Mouse (Mus musculus): ENCODE measurements at regions not wholly inside any gene's neighbourhood (a gene's known extent, or its start where the extent isn't known, plus 50 kb on each side); places are given as distances from the start of the nearest gene placed in this dataset.

DNA sequence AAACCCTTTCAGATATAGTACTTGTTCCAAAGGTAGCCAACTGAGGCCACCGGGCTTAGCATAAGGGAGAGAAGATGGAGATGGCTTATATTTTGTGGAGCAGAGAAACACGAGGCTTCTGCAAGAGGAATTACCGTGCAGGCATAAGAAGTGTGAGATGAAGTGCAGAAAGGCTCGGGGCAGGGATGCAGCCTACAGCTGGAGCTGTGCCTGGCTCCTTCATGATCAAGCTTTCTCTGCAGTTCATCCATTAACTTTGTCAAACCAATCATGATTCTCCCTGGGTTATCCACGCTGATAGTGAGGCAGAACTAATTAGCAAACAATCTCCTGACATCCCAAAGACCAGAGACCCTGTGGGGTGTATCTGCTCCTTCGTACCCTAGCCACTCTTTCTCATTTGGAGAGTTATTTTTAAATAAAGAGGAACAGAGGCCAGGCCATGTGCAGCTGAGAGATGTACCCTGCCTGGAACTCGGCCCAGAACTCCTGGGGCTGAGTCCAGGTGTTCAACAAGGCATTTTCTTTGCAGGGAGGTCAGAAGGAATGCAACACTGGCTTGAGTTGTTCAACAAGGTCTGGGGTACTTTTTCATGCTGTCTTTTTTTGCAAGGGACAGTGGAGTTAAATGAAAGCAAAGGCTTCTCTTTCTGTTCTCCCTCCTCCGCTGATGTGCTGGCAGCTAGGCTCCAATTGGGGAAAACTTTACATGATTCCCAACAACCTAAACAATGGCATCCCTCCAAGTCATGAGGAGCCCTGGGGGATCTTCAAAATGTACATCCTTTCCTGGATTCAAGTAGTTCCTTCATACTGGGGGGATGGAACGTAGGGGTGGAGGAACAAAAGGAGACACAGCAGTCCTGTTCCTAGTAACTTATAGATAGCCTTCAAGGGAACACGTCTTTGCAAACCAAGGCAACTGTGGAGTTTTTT is 610.4 kb upstream of the Fam92a start:
- H3K9ac ChIP-seq = no peak overlapping the region
- no peak overlapping the region for H3K27ac ChIP-seq
- WGBS = 68% methylated on average over 10 of the region's 10 CpGs
- no peaks in the 10 kb centered on the region for H3K4me1 ChIP-seq
- H3K27me3 ChIP-seq = no peaks in the 10 kb centered on the region
- no peak for ATAC-seq (replicated peaks; ENCODE audit: low FRiP score)
- H3K4me2 ChIP-seq = no peak overlapping the region
- H3K9me3 ChIP-seq (replicated peaks) = no peaks in the 10 kb centered on the region
- no peak overlapping the region for H3K4me3 ChIP-seq (replicated peaks)
- no peaks in the 10 kb centered on the region for H3K36me3 ChIP-seq

DNA sequence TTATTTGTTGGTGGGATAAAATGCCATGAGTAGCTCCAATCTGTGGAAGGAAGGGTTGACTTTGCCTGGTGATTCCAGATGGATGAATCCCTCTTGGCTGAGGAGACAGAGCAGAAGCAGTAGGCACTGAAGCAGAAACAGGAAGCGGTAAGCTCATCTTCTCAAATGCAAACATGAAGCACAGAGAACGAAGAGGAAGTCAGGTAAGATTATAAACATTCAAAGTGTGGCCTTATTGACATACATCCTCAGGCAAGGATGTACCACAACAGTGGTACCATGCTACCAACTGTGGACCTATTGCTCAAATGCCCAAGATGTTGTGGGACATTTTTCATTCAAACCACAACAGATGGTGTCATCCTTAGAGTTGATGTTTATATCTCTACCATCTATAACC is 608.4 kb upstream of the Fam92a start:
- Histone ChIP-seq H3K27ac (no peak overlapping the region), H3K4me1 (no peaks in the 10 kb centered on the region)
- WGBS = 81% methylated on average over 2 of the region's 2 CpGs

DNA sequence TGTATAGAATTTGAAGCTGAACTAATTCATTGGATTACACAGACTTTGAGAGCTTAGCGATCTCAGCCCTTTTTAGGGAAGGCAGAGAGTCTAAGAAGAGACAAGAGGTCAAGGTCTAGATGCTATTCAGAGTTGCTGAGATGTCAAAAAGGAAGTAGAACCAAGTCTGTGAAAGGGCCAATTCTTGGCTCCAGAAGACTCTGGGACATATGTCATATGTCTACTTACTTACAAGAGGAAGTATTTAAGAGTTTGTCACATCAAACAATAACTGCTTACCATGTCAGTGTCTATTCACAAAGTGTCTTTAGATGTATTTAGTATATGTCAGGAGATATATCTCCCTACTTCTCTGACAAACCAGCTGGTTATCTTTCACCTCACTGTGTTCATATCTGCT is 607.4 kb upstream of the Fam92a start:
- Histone ChIP-seq H3K9me3 (replicated peaks) (no peaks in the 10 kb centered on the region), H3K27ac (no peak overlapping the region), H3K4me2 (no peak overlapping the region), H3K27me3 (no peaks in the 10 kb centered on the region), H3K9ac (no peak overlapping the region), H3K4me3 (replicated peaks) (no peak overlapping the region), H3K36me3 (no peaks in the 10 kb centered on the region), H3K4me1 (no peaks in the 10 kb centered on the region)
- WGBS = 82% methylated on average over 1 of the region's 1 CpGs
- no peak for ATAC-seq (replicated peaks; ENCODE audit: low FRiP score)

More for the DNA sequence above, 608.4 kb upstream of the Fam92a start:
- Histone ChIP-seq H3K36me3 (no peaks in the 10 kb centered on the region), H3K4me2 (no peak overlapping the region), H3K9ac (no peak overlapping the region), H3K27me3 (no peaks in the 10 kb centered on the region), H3K4me3 (replicated peaks) (no peak overlapping the region), H3K9me3 (replicated peaks) (no peaks in the 10 kb centered on the region)
- no peak for ATAC-seq (replicated peaks; ENCODE audit: low FRiP score)

DNA sequence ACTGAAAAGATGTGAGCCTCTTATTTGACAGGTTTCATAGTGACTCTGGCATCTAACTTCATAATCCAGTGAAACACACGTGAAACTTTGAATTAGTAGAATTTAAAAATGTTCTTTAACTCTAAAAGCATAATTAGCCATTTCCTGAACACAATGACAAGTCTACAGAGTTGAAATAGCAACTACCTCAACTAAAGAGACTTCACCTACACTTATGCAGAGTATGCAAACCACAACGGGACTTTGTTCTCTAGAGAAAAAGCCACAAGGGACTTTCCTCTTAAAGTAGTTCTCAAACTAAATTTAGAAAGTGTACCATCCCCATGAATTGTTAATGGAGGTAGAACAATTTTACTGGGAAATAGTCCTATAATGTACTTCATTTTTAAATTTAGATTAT is 606.3 kb upstream of the Fam92a start:
- Histone ChIP-seq H3K4me1 (no peaks in the 10 kb centered on the region), H3K27ac (no peak overlapping the region), H3K9me3 (replicated peaks) (no peaks in the 10 kb centered on the region), H3K4me3 (replicated peaks) (no peak overlapping the region), H3K4me2 (no peak overlapping the region), H3K27me3 (no peaks in the 10 kb centered on the region), H3K36me3 (no peaks in the 10 kb centered on the region), H3K9ac (no peak overlapping the region)
- ATAC-seq (replicated peaks; ENCODE audit: low FRiP score) = no peak
- WGBS = 80% methylated on average over 2 of the region's 2 CpGs

DNA sequence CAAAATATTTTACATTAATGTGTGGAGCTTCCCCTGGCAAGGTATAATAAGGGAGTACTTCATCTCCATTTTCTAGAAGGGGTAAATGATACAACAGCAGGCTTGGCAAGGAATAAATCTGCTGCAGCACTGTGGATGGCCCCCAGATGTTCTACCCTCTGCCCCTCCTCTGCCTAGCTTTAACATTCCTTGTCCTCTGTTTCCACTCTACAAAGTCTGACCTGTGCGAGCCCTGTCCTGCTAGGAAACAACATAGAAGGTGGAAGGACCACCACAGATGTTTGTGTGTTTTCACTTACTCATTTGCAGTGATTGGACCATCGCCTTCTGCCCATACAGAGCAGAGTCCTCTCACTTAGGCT is 604.4 kb upstream of the Fam92a start:
- H3K4me3 ChIP-seq (replicated peaks) = no peak overlapping the region
- no peak overlapping the region for H3K4me2 ChIP-seq
- H3K36me3 ChIP-seq = no peaks in the 10 kb centered on the region
- no peak overlapping the region for H3K9ac ChIP-seq
- H3K27me3 ChIP-seq = no peaks in the 10 kb centered on the region
- WGBS = 77% methylated on average over 2 of the region's 2 CpGs
- no peak for ATAC-seq (replicated peaks; ENCODE audit: low FRiP score)
- H3K9me3 ChIP-seq (replicated peaks) = no peaks in the 10 kb centered on the region
- no peak overlapping the region for H3K27ac ChIP-seq
- no peaks in the 10 kb centered on the region for H3K4me1 ChIP-seq

DNA sequence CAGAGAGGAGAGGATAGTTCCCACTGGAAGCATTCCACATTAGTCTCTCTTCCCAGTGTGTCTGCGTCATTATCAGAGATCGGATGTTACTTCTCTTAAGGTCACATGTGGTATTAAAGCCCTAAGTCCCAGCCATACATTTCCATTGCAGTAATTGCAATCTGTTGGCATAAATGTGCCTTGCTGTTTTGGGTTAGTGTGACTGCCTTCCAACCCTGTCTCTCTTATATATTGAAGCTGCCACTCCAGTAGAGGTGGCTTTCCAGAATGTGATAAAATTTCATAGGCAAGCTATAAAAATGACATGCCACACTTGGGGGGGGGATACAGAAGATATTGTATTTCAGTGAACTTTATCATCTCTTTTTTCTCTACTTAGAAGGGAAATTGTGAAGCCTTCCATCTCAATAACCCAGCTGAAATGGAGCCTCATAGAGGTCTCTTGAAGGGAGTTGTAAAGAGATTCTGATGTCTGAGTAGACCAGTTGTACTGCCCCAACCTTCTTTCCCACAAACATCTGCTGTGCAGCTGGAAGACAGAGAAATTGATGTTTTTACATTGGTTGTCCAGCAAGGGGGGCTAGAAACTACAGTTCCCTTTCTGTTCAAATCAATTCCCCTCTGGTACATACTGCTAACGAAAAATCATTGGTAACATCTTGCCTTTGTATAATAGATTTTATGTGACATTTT is 603.9 kb upstream of the Fam92a start:
- 59% methylated on average over 3 of the region's 3 CpGs for WGBS
- no peaks in the 10 kb centered on the region for H3K4me1 ChIP-seq
- H3K4me2 ChIP-seq = no peak overlapping the region
- H3K9me3 ChIP-seq (replicated peaks) = no peaks in the 10 kb centered on the region
- H3K36me3 ChIP-seq = no peaks in the 10 kb centered on the region
- no peak for ATAC-seq (replicated peaks; ENCODE audit: low FRiP score)
- no peak overlapping the region for H3K27ac ChIP-seq
- no peak overlapping the region for H3K9ac ChIP-seq
- H3K27me3 ChIP-seq = no peaks in the 10 kb centered on the region
- no peak overlapping the region for H3K4me3 ChIP-seq (replicated peaks)

DNA sequence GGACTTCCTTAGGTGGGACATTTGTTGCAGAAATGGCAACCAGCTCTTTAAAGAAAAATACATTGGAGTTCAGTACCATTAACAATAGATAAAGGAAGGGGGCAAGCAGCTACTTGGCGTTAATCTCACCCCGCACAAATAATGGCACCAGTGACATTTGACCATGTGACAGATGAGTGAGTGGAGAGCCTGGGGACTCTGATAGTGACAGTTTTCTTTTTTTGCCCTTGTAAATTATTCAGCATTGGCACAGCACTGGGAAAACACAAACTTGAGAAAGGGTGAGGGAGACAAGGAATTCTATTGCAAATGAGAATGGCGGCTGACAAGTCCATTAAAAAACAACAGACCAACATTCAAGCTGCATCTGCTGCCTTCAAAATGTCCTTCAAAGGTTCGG is 603.3 kb upstream of the Fam92a start:
- ATAC-seq (replicated peaks; ENCODE audit: low FRiP score) = no peak
- Histone ChIP-seq H3K27ac (no peak overlapping the region), H3K4me1 (no peaks in the 10 kb centered on the region), H3K36me3 (no peaks in the 10 kb centered on the region), H3K9ac (no peak overlapping the region), H3K4me3 (replicated peaks) (no peak overlapping the region), H3K4me2 (no peak overlapping the region), H3K27me3 (no peaks in the 10 kb centered on the region), H3K9me3 (replicated peaks) (no peaks in the 10 kb centered on the region)
- 63% methylated on average over 4 of the region's 4 CpGs for WGBS

DNA sequence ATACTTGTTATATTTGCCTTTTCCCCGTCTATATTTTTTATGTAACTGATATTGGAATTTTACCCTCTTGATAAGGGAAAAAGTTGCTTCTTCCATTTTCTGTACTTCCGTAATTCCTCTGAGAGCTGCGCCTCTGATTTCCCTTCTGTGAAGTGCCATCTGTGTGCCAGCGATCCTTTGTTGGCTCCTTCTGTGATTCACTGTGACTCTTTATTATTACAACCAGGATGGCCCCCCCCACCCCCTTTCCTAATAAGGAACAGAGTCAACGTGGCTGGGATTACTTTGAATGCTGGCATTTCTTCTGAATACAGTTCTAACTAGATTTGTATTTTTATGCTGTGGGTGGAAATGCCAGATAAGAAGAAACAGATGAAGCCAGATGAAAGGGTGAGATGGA is 602.9 kb upstream of the Fam92a start:
- Histone ChIP-seq H3K9me3 (replicated peaks) (no peaks in the 10 kb centered on the region), H3K27me3 (no peaks in the 10 kb centered on the region), H3K4me3 (replicated peaks) (no peak overlapping the region), H3K4me2 (no peak overlapping the region), H3K4me1 (no peaks in the 10 kb centered on the region), H3K27ac (no peak overlapping the region), H3K36me3 (no peaks in the 10 kb centered on the region), H3K9ac (no peak overlapping the region)
- WGBS = 70% methylated on average over 5 of the region's 5 CpGs
- ATAC-seq (replicated peaks; ENCODE audit: low FRiP score) = no peak

DNA sequence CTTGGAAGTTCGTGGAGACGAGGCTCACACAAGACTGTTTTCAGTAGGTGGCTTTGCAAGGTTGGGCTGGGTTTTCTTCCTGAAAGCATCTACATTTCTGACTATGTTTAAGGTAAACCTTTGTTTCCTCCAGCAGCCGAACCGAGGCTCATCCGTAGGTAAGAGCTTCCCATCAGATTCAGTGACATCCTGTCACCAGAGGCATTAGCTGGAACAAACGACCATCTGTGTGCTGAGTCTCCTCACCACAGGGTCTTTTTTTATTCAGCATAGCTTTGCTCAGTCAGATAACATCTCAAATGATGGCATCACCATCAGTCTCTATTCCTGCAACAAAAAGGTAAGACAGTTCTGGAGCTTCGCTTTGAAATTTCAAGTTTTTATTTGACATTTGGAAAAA is 601.4 kb upstream of the Fam92a start:
- Histone ChIP-seq H3K36me3 (no peaks in the 10 kb centered on the region), H3K4me1 (no peaks in the 10 kb centered on the region), H3K27ac (no peak overlapping the region), H3K9me3 (replicated peaks) (no peaks in the 10 kb centered on the region), H3K9ac (no peak overlapping the region), H3K4me3 (replicated peaks) (no peak overlapping the region), H3K27me3 (no peaks in the 10 kb centered on the region), H3K4me2 (no peak overlapping the region)
- no peak for ATAC-seq (replicated peaks; ENCODE audit: low FRiP score)
- WGBS = 66% methylated on average over 7 of the region's 7 CpGs

DNA sequence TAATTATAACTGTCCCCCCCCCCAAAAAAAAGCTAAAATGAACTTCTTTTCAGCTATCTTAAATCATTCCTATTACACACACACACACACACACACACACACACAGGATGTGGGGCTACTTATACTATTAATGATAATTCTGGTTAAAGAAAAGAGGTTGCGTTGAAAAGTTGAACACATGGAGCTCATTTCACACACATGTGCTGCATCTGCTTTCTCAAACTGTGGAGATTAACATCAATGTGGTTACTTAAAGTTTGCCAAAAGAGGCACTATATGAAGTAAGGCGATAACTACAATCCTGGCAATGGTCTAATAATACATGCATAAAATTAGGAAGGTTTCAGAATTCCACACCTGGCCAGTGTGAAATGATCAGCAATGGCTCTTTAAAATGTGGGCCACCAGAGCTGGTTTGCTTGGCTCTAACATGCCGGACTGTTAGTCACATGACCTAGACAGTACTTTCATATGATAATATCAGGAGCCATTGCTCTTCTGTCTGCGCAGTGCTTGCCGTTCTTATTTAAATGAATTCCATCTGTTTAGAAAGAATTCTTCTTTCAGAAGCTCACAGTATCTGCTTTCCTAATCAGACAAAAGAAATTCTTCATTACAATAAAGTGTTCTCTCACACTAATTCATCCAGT is 598.4 kb upstream of the Fam92a start:
- ATAC-seq (replicated peaks; ENCODE audit: low FRiP score) = no peak
- Histone ChIP-seq H3K9me3 (replicated peaks) (no peaks in the 10 kb centered on the region), H3K27me3 (no peaks in the 10 kb centered on the region), H3K4me1 (no peaks in the 10 kb centered on the region), H3K9ac (no peak overlapping the region), H3K36me3 (no peaks in the 10 kb centered on the region), H3K4me3 (replicated peaks) (no peak overlapping the region), H3K27ac (no peak overlapping the region), H3K4me2 (no peak overlapping the region)
- WGBS = 78% methylated on average over 5 of the region's 5 CpGs

DNA sequence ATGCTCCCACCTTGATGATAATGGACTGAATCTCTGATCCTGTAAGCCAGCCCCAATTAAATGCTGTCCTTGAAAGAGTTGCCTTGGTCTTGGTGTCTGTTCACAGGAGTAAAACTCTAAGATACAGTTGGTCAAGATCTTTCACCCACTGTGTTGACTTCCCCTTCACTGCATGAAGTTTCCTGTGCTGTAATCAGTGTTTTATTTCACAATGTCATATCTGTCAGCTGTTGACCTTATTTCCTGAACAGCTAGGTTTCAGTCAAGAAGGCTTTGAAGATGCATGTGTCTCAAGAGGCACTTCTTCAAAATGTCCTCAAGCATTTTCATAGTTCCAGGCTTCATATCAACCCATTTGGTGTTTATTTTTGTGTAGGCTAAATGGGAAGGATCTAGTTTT is 597.3 kb upstream of the Fam92a start:
- Histone ChIP-seq H3K4me1 (no peaks in the 10 kb centered on the region), H3K27me3 (no peaks in the 10 kb centered on the region), H3K27ac (no peak overlapping the region), H3K9ac (no peak overlapping the region), H3K4me2 (no peak overlapping the region), H3K36me3 (no peaks in the 10 kb centered on the region), H3K9me3 (replicated peaks) (no peaks in the 10 kb centered on the region), H3K4me3 (replicated peaks) (no peak overlapping the region)
- ATAC-seq (replicated peaks; ENCODE audit: low FRiP score) = no peak

DNA sequence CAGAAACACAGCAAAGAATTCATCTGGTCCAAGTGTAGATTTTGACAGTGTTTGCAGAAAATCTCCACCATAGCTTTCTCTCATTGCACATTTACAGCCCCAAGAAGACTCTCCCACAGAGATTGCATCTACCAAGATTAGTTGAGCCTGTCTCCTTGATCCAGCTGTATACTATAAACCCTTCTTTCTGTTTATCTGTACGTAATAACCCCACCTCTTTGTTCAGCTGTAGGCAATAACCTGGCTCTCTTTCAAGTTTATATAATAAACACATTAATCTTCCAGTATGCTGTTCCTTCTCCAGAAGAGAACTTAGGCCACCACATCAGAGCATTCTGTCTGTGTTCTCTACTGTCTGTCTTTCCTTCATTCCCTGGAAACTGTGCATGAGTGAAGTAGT is 594.9 kb upstream of the Fam92a start:
- no peak for ATAC-seq (replicated peaks; ENCODE audit: low FRiP score)
- Histone ChIP-seq H3K9ac (no peak overlapping the region), H3K4me3 (replicated peaks) (no peak overlapping the region), H3K27ac (no peak overlapping the region), H3K36me3 (no peaks in the 10 kb centered on the region), H3K27me3 (no peaks in the 10 kb centered on the region), H3K9me3 (replicated peaks) (no peaks in the 10 kb centered on the region), H3K4me2 (no peak overlapping the region), H3K4me1 (no peaks in the 10 kb centered on the region)
- WGBS = 48% methylated on average over 1 of the region's 1 CpGs
